Mouse (Mus musculus): ENCODE data around the gene Stoml2. TPM values are rescaled to one million over a fixed set of nuclear protein-coding genes. Genes with fewer than 3 reads are reported as not detected.
"Not testable (repeated sequence)": the region's sequence is repeated elsewhere in the genome, so short reads cannot be mapped to it uniquely, and the experiment has no call there.

The Stoml2 gene
- polyA plus RNA-seq, 1 experiment from 2014 or later, result 263 TPM

DNA sequence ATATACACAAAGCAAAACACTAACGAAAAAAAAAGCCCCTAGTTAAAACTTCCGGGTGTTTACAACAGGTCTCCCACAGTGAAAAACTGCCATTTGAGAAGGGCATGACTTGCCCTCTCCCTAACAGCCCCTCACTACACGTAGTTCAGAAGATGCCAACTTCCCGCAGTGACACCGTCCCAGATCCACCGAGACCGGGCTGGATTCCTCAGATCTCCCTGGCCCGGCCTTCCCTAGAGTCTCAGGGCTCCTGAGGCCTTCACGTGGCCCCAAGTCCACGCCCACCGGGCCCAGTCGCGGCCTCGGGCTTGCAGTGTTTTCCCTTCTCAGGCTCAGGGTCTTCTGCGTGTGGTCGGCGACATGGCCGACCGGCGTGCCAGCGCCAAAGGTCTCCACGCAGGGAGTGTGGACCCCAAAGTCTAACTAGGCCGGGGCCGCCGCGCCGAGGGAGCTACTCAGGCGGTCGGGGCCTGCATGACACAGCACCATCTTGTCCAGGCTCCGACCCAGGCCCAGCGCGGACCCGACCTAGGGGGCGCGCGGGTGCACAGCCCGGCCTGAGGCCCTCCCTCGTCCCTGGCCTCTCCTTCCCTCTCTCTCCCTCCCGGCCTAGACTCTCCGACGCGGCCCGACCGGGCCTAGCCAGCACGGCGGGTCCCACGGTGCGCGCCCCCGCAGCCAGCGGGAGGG is 31.9 kb downstream of the Stoml2 start:
- Histone ChIP-seq H3K27ac (replicated peaks) (peak overlapping the region; percentile 99), H3K27me3 (no peaks in the 10 kb centered on the region), H3K36me3 (peaks cover 15% of the 10 kb centered on the region), H3K4me1 (peaks cover 29% of the 10 kb centered on the region), H3K9me3 (no peaks in the 10 kb centered on the region), H3K9ac (replicated peaks) (peak overlapping the region; percentile 97), H3K4me2 (replicated peaks) (peak overlapping the region; percentile 83), H3K4me3 (peak overlapping the region; percentile 100)
- peak; percentile 66 for ATAC-seq (replicated peaks)
- WGBS, result under 1% methylated on average over 51 of the region's 51 CpGs

GRCm38 (mm10) chr4:42998022-42998421 is 33.5 kb downstream of the Stoml2 start:
- WGBS, result 86% methylated on average over 2 of the region's 2 CpGs
- Histone ChIP-seq H3K4me3 (peak overlapping the region; percentile 100), H3K4me2 (replicated peaks) (peak overlapping the region; percentile 83), H3K36me3 (peaks cover 31% of the 10 kb centered on the region), H3K4me1 (peaks cover 29% of the 10 kb centered on the region), H3K9me3 (no peaks in the 10 kb centered on the region), H3K27me3 (no peaks in the 10 kb centered on the region), H3K27ac (replicated peaks) (no peak overlapping the region), H3K9ac (replicated peaks) (peak overlapping the region; percentile 0; the same call in 1 of the 2 replicates)
- no peak for ATAC-seq (replicated peaks)

DNA sequence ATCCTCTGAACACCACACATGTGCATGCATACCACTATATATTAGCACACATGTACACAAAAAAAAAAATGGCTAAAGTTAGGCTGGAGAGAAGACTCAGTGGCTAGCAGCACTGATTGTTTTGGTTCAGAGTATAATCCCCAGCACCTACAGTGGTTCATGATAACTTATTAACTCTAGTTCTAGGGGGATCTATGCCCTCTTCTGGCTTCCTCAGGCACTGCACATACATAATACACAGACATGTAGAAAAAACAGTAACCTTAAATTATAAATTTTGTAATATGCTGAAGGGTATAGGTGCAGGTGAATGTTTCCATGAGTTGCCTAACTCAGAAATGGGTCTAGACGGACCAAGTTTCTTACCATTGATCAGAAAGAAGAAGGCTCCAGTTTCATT is 43.2 kb downstream of the Stoml2 start:
- 89% methylated on average over 1 of the region's 1 CpGs for WGBS
- no peaks in the 10 kb centered on the region for H3K4me1 ChIP-seq
- no peak for ATAC-seq (replicated peaks)
- no peak overlapping the region for H3K27ac ChIP-seq (replicated peaks)
- no peak overlapping the region for H3K4me2 ChIP-seq (replicated peaks)
- peaks cover 97% of the 10 kb centered on the region for H3K36me3 ChIP-seq
- H3K9me3 ChIP-seq, result no peaks in the 10 kb centered on the region
- H3K9ac ChIP-seq (replicated peaks), result no peak overlapping the region
- no peaks in the 10 kb centered on the region for H3K27me3 ChIP-seq
- H3K4me3 ChIP-seq, result no peak overlapping the region

DNA sequence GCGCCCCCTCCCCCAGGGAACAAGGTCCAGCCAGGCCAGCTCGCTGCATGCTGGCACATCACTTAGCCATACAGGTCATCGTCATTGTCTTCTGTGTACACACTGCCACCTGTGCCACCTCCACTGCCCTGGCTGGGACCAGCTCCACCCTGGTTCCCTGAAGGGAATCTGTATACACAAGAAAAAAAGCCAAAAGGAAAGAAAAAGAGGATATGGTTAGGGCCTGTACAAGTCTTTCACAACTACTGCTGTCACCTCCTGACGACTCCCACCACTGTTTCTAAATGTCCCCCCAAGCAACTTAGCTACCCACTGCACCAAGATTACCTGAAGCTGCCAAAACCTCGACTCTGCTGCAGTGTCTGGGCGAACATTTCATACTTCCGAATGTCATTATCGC is 51.0 kb downstream of the Stoml2 start:
- not testable (repeated sequence) for ATAC-seq (replicated peaks); H3K4me2 ChIP-seq (replicated peaks)

GRCm38 (mm10) chr4:42978062-42978461 is 53.4 kb downstream of the Stoml2 start:
- Histone ChIP-seq H3K9me3 (no peaks in the 10 kb centered on the region), H3K9ac (replicated peaks) (no peak overlapping the region), H3K36me3 (peaks cover 55% of the 10 kb centered on the region), H3K4me3 (no peak overlapping the region), H3K4me2 (replicated peaks) (no peak overlapping the region), H3K4me1 (no peaks in the 10 kb centered on the region), H3K27ac (replicated peaks) (no peak overlapping the region), H3K27me3 (no peaks in the 10 kb centered on the region)
- no peak for ATAC-seq (replicated peaks)
- WGBS, result 97% methylated on average over 4 of the region's 4 CpGs

More for the DNA sequence above, 51.0 kb downstream of the Stoml2 start:
- peaks cover 78% of the 10 kb centered on the region for H3K36me3 ChIP-seq
- H3K27ac ChIP-seq (replicated peaks); H3K9ac ChIP-seq (replicated peaks); H3K4me1 ChIP-seq; H3K27me3 ChIP-seq; H3K4me3 ChIP-seq; H3K9me3 ChIP-seq: not testable (repeated sequence)
- WGBS, result 92% methylated on average over 8 of the region's 8 CpGs

Other genes with a start within 250 kb of the Stoml2 start
- 0.05 TPM in 1 of 2 replicates, not detected in the other for gene Fam205a1, start 177.8 kb downstream of the Stoml2 start, polyA plus RNA-seq (2015; fragmentation: Nextera tagmentation; extraction: Ambion mirVana)
- gene Gm12394, start 174.9 kb downstream of the Stoml2 start, polyA plus RNA-seq (2015; fragmentation: Nextera tagmentation; extraction: Ambion mirVana), result 0.41 and 0.51 TPM in 2 replicates
- gene Fam205c, start 157.5 kb downstream of the Stoml2 start, polyA plus RNA-seq (2015; fragmentation: Nextera tagmentation; extraction: Ambion mirVana), result 1.6 and 1.8 TPM in 2 replicates
- 20.5 and 22.2 TPM in 2 replicates for gene Phf24, start 115.0 kb downstream of the Stoml2 start, polyA plus RNA-seq (2015; fragmentation: Nextera tagmentation; extraction: Ambion mirVana)
- 49.3 and 55.1 TPM in 2 replicates for gene Dnajb5, start 81.9 kb downstream of the Stoml2 start, polyA plus RNA-seq (2015; fragmentation: Nextera tagmentation; extraction: Ambion mirVana)
- 0.41 TPM in 2 replicates for gene 1700022I11Rik, start 62.1 kb downstream of the Stoml2 start, polyA plus RNA-seq (2015; fragmentation: Nextera tagmentation; extraction: Ambion mirVana)
- 505 and 521 TPM in 2 replicates for gene Vcp, start 31.2 kb downstream of the Stoml2 start, polyA plus RNA-seq (2015; fragmentation: Nextera tagmentation; extraction: Ambion mirVana)
- gene Fancg, start 21.2 kb downstream of the Stoml2 start, polyA plus RNA-seq (2015; fragmentation: Nextera tagmentation; extraction: Ambion mirVana), result 28.1 and 29.9 TPM in 2 replicates
- gene Pigo, start 5.9 kb downstream of the Stoml2 start, polyA plus RNA-seq (2015; fragmentation: Nextera tagmentation; extraction: Ambion mirVana), result 23.2 and 23.8 TPM in 2 replicates
- 44.8 and 45.3 TPM in 2 replicates for gene Fam214b, start 14.5 kb upstream of the Stoml2 start, polyA plus RNA-seq (2015; fragmentation: Nextera tagmentation; extraction: Ambion mirVana)
- gene Unc13b, start 27.2 kb upstream of the Stoml2 start, polyA plus RNA-seq (2015; fragmentation: Nextera tagmentation; extraction: Ambion mirVana), result 17.9 and 18.7 TPM in 2 replicates
- 0.92 and 0.98 TPM in 2 replicates for gene Atp8b5, start 235.4 kb upstream of the Stoml2 start, polyA plus RNA-seq (2015; fragmentation: Nextera tagmentation; extraction: Ambion mirVana)